Comparison of ENCODE assay signal across 9 mouse cellular contexts in the genomic region with DNA sequence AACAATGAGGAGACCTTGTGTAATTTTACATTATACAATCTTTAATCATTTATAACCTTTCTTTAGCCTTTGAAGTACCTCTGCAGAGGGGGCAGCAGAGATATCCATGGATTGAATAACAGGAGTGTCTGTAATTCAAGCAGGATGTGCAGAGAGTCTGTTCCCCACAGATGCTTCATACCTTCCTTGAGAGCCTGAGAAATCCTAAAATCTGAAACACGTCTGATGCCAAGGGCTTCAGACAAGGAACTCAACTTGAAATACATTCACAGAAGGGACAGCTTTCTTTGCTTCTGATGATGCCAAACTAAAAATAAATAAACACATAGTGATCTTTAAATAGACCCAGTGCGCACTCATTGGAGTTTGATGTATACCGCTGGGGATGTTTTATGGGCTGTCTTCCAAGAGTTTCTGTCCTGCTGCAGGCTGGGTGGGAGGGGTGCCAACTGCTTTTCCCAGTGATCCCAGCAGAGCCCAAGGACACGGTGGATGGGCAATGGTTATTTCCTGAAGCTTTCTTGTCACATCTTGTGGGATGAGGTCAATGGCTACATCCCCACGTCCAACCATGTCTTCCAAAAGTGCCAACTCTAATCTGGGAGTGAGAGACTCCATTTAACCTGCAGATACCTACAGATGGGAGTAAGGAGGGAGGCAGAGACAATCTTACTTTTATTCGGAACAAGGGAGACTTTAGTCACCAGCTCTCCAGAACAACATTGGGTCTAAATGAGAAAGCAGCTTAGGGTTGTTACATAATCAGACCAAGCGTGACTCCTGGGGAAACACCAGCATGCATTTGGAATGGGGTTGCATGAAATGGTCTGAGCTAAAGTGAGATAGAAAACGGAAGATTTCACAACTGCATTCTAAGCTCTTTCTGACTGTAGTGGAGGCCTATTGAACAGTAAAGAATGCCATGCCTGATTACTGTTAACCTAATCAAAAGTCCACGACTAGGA.
DNase-seq lines count a peak whose midpoint lies in the region.
"Had no signal": no experiment of that assay in that cellular context is flagged by ENCODE, and none has a peak within 500 bp of the region (broad histone marks: within the 10 kb centered on the region; RNA-seq: fewer than 3 reads in every experiment).

No protein-coding gene starts in this region.

- intact Hi-C loops in heart, postnatal 36 days (cut with DNase I) = no loop called here

- peak; percentile 17 for DNase-seq in cerebellum, adult 9-10 months
- DNase-seq in cerebellum, adult 11 months = no peak
- DNase-seq in kidney, postnatal 14 days = peak; percentile 4
- no peak for DNase-seq in kidney, adult 11 months
- peak; percentile 80 for DNase-seq in NIH3T3 (ENCODE audit: low read depth)
- peak; percentile 13 to 22 for DNase-seq in heart, postnatal 36 days
- DNase-seq in ovary, postnatal 14 days (ENCODE audit: low spot score) = no peak
- DNase-seq in thymus, adult 18-20 months = no peak
- DNase-seq: cerebellum, adult 11-12 months had no signal

Comparison
In these comparisons a context has a peak if more than half of its experiments do, and no peak if none do; other contexts are left out.
1. DNase-seq: peak in cerebellum, adult 9-10 months (single experiment), kidney, postnatal 14 days (single experiment), NIH3T3 (single experiment) and heart, postnatal 36 days (2 of 2); none in cerebellum, adult 11 months (single experiment), kidney, adult 11 months (single experiment), ovary, postnatal 14 days (single experiment) and thymus, adult 18-20 months (0 of 2).